Mouse (Mus musculus) neutrophil, adult 5-6 weeks (primary cell): ENCODE measurements around the gene Rad51ap2. TPM values are rescaled to one million over a fixed set of nuclear protein-coding genes. Genes with fewer than 3 reads are reported as not detected.

ENCODE experiments used
- total RNA-seq: library from RNA; stranded (forward); fragments of 200-1000 nt; gene quantifications from 2 replicates; pipeline ENCODE4 v1.2.3, GENCODE M21; 2017

Rad51ap2 gene
- total RNA-seq, 1 experiment from 2014 or later: 0.12 TPM

Other genes starting within 250 kb of the Rad51ap2 start
- gene Msgn1, start 247.1 kb upstream of the Rad51ap2 start, total RNA-seq: 2.2 TPM in 1 of 2 replicates, not detected in the other
- 1.2 and 1.4 TPM in 2 replicates for gene Gen1, start 190.3 kb upstream of the Rad51ap2 start, total RNA-seq
- 101 and 102 TPM in 2 replicates for gene Smc6, start 190.2 kb upstream of the Rad51ap2 start, total RNA-seq
- gene Vsnl1, start 19.5 kb upstream of the Rad51ap2 start, total RNA-seq: not detected in 2 replicates